Mouse (Mus musculus): ENCODE results near the gene Asz1. TPM values are rescaled to one million over a fixed set of nuclear protein-coding genes. Genes with fewer than 3 reads are reported as not detected.

The Asz1 gene
- total and polyA plus RNA-seq, 3 experiments, result not detected

DNA sequence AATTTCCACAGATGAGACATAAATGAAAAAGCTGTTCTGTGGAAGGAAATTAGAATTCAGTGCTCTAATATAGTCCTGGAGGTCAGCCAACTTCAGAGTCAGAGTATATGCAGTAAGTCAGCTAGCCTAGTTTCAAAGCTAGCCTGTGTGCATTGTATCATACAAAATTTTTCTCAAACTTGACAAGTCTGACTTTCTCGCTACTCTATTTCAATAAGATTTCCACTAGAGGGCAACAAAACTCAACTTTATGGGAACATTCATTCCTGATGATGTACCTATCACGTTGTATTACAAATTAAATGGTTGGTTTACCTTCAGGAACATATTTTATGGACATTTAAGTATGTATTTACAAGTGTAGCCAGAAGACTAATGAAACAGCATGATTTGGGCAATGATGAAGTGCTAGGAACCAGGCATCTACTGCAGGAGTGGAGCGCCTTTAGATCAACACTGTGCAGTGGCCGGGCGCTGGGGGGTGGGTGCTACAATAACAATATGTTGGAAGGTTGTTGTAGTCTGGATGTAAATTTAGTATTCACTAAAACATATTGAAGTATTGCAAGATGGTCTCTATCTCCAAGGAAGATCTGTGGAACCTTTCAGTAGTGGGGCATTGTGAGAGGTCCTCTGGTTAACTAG lies 21.6 kb downstream of the Asz1 start:
- DNase-seq (ENCODE audit: low read depth, low spot score), result peak; percentile 34
- Histone ChIP-seq H3K36me3 (ENCODE audit: control insufficient read depth in 1 of 2, insufficient read depth in 2 of 2, low read length in 2 of 2) (no peaks in the 10 kb centered on the region), H3K4me1 (ENCODE audit: control insufficient read depth in 1 of 2, insufficient read depth in 2 of 2, low read length in 2 of 2) (no peaks in the 10 kb centered on the region), H3K9me3 (replicated peaks; ENCODE audit: insufficient read depth, low read length) (no peaks in the 10 kb centered on the region), H3K4me3 (ENCODE audit: control insufficient read depth in 1 of 2, insufficient read depth in 1 of 2, low read depth in 2 of 2, low read length in 2 of 2) (no peak overlapping the region), H3K9ac (ENCODE audit: control insufficient read depth, low read depth, low read length, poor library complexity, severe bottlenecking) (no peak overlapping the region), H3K79me2 (ENCODE audit: control insufficient read depth, insufficient read depth, low read length, poor library complexity) (no peaks in the 10 kb centered on the region), H3K27ac (ENCODE audit: control insufficient read depth, low read depth, low read length) (no peak overlapping the region), H3K27me3 (ENCODE audit: control insufficient read depth in 1 of 2, insufficient read depth in 2 of 2, low read length in 2 of 2) (no peaks in the 10 kb centered on the region; a peak in 2 of 4 replicates)
- peak in 1 of 3 experiments; percentile 63; a peak in 2 of 6 replicates for TF ChIP-seq CTCF (IDR thresholded peaks at IDR 0.05 in 2 of 3, conservative IDR thresholded peaks at IDR 0.05 in 1 of 3; ENCODE audit: control insufficient read depth in 1 of 3, insufficient read depth in 1 of 3, low read depth in 2 of 3, low read length in 3 of 3, poor library complexity in 1 of 3, severe bottlenecking in 1 of 3)
- no peak for TF ChIP-seq RCOR1 (IDR thresholded peaks at IDR 0.05; ENCODE audit: low read depth, low read length)
- peak; percentile 80 for TF ChIP-seq RAD21 (IDR thresholded peaks at IDR 0.05; ENCODE audit: low read depth, low read length)
- no peak for TF ChIP-seq CHD1 (IDR thresholded peaks at IDR 0.05; ENCODE audit: low read depth, low read length)
- no peak for TF ChIP-seq JUND (IDR thresholded peaks at IDR 0.05; ENCODE audit: low read depth, low read length)
- TF ChIP-seq SMC3 (IDR thresholded peaks at IDR 0.05; ENCODE audit: low read depth, low read length), result peak; percentile 63
- TF ChIP-seq USF2 (IDR thresholded peaks at IDR 0.05; ENCODE audit: borderline replicate concordance in 1 of 2, insufficient read depth in 1 of 2, low read depth in 1 of 2, low read length in 2 of 2), result no peak

DNA sequence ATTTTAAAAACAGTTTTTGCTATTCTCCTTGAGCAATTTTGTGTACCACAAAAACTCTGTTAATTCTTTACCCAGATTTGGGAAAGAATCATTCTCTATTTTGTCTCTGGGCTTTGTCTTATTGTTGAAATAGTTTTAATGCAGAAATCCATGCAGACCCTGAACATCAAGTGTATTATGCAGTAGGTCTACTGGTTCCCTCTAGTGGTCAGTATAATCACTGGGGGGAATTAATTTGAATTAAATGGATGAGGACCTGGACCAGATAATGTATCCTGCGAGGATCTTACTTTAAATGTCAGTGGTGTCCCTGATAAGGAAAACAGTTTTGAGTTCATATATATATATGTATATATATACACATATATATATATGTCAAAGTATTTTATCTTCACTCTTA lies 30.2 kb downstream of the Asz1 start:
- no peak overlapping the region for H3K27ac ChIP-seq (ENCODE audit: control insufficient read depth, low read depth, low read length)
- no peaks in the 10 kb centered on the region for H3K4me1 ChIP-seq (ENCODE audit: control insufficient read depth in 1 of 2, insufficient read depth in 2 of 2, low read length in 2 of 2)
- peak; percentile 41 for DNase-seq (ENCODE audit: low read depth, low spot score)
- peak in 2 of 3 experiments; percentile 40 to 68; a peak in 4 of 6 replicates for TF ChIP-seq CTCF (IDR thresholded peaks at IDR 0.05 in 2 of 3, conservative IDR thresholded peaks at IDR 0.05 in 1 of 3; ENCODE audit: control insufficient read depth in 1 of 3, insufficient read depth in 1 of 3, low read depth in 2 of 3, low read length in 3 of 3, poor library complexity in 1 of 3, severe bottlenecking in 1 of 3)
- no peak for TF ChIP-seq MXI1 (IDR thresholded peaks at IDR 0.05; ENCODE audit: low read depth, low read length)
- peak; percentile 69 for TF ChIP-seq RAD21 (IDR thresholded peaks at IDR 0.05; ENCODE audit: low read depth, low read length)
- TF ChIP-seq MAX (IDR thresholded peaks at IDR 0.05; ENCODE audit: low read length), result no peak
- TF ChIP-seq USF2 (IDR thresholded peaks at IDR 0.05; ENCODE audit: borderline replicate concordance in 1 of 2, insufficient read depth in 1 of 2, low read depth in 1 of 2, low read length in 2 of 2), result no peak
- peak; percentile 61 for TF ChIP-seq SMC3 (IDR thresholded peaks at IDR 0.05; ENCODE audit: low read depth, low read length)
- TF ChIP-seq MYC (IDR thresholded peaks at IDR 0.05; ENCODE audit: low read depth, low read length), result no peak
- no peak for TF ChIP-seq NRF1 (IDR thresholded peaks at IDR 0.05; ENCODE audit: insufficient read depth, low read depth, low read length, poor library complexity, severe bottlenecking)
- TF ChIP-seq NELFE (IDR thresholded peaks at IDR 0.05; ENCODE audit: low read depth, low read length), result no peak
- TF ChIP-seq MAZ (IDR thresholded peaks at IDR 0.05; ENCODE audit: low read depth, low read length), result no peak
- no peak for TF ChIP-seq EP300 (IDR thresholded peaks at IDR 0.05; ENCODE audit: low read depth in 1 of 2, low read length in 2 of 2)
- peak; percentile 23; the same call in 1 of the 2 replicates for TF ChIP-seq ZC3H11A (IDR thresholded peaks at IDR 0.05; ENCODE audit: low read depth, low read length)
- TF ChIP-seq MYB (IDR thresholded peaks at IDR 0.05; ENCODE audit: low read depth, low read length), result no peak
- no peak for TF ChIP-seq KAT2A (conservative IDR thresholded peaks at IDR 0.05; ENCODE audit: low read depth, low read length)
- no peak for TF ChIP-seq BHLHE40 (IDR thresholded peaks at IDR 0.05; ENCODE audit: borderline replicate concordance, low read depth, low read length)
- no peaks in the 10 kb centered on the region for H3K36me3 ChIP-seq (ENCODE audit: control insufficient read depth in 1 of 2, insufficient read depth in 2 of 2, low read length in 2 of 2)
- no peak overlapping the region for H3K9ac ChIP-seq (ENCODE audit: control insufficient read depth, low read depth, low read length, poor library complexity, severe bottlenecking)
- H3K27me3 ChIP-seq (ENCODE audit: control insufficient read depth in 1 of 2, insufficient read depth in 2 of 2, low read length in 2 of 2), result no peaks in the 10 kb centered on the region; a peak in 2 of 4 replicates
- H3K9me3 ChIP-seq (replicated peaks; ENCODE audit: insufficient read depth, low read length), result no peaks in the 10 kb centered on the region
- H3K4me3 ChIP-seq (ENCODE audit: control insufficient read depth in 1 of 2, insufficient read depth in 1 of 2, low read depth in 2 of 2, low read length in 2 of 2), result no peak overlapping the region
- H3K79me2 ChIP-seq (ENCODE audit: control insufficient read depth, insufficient read depth, low read length, poor library complexity), result no peaks in the 10 kb centered on the region

Measured in MEL (cell line).